Mouse (Mus musculus) erythroblast, adult 5-6 weeks (primary cell): ENCODE data around the gene Cfap74. TPM values are rescaled to one million over a fixed set of nuclear protein-coding genes. Genes with fewer than 3 reads are reported as not detected.
"Not testable (repeated sequence)": the region's sequence is repeated elsewhere in the genome, so short reads cannot be mapped to it uniquely, and the experiment has no call there.

Source experiments
- ATAC-seq: replicated peaks from 2 replicates; pipeline ENCODE4 v1.8.0; 2016; ENCODE audit warnings: moderate number of reproducible peaks, mild to moderate bottlenecking, moderate TSS enrichment, inconsistent platforms; ENCODE audit not compliant: poor library complexity, low FRiP score, severe bottlenecking
- total RNA-seq, 2 experiments: library from RNA; stranded (forward) in 1 of 2; stranded (reverse) in 1 of 2; fragments of 150-400 nt in 1 of 2; fragments of 200-764, 138-1000 nt in 1 of 2; gene quantifications; 2 replicates each; pipeline versions ENCODE4 v1.2.3 to v1.2.4; 2015 to 2017; ENCODE audit warnings: low replicate concordance in 2 of 2

Cfap74 gene
- total RNA-seq, 2 experiments from 2014 or later = not detected

GRCm38 (mm10) chr4:155466080-155466479, 57.1 kb downstream of the Cfap74 start:
- no peak for ATAC-seq

- no peak for ATAC-seq
Measured at GRCm38 (mm10) chr4:155467237-155468010, 58.4 kb downstream of the Cfap74 start.

GRCm38 (mm10) chr4:155468952-155469351, 60.0 kb downstream of the Cfap74 start, which contains the start of gene Tmem52:
TSS of gene Tmem52 (plus strand) at chr4:155469114.
- peak; percentile 62; the same call in 1 of the 2 replicates for ATAC-seq

GRCm38 (mm10) chr4:155469590-155470262, 60.7 kb downstream of the Cfap74 start:
- ATAC-seq = no peak

GRCm38 (mm10) chr4:155470263-155470953, 61.4 kb downstream of the Cfap74 start:
- ATAC-seq = no peak

- ATAC-seq = no peak
Measured at GRCm38 (mm10) chr4:155470997-155471396, 62.0 kb downstream of the Cfap74 start.

GRCm38 (mm10) chr4:155471406-155471805, 62.4 kb downstream of the Cfap74 start:
- ATAC-seq = no peak

GRCm38 (mm10) chr4:155472716-155473290, 63.8 kb downstream of the Cfap74 start:
- ATAC-seq = no peak

- ATAC-seq = no peak
Measured at GRCm38 (mm10) chr4:155473319-155473718, 64.3 kb downstream of the Cfap74 start.

GRCm38 (mm10) chr4:155473796-155474195, 64.8 kb downstream of the Cfap74 start:
- not testable (repeated sequence) for ATAC-seq

- ATAC-seq = peak; percentile 82
Measured at GRCm38 (mm10) chr4:155481381-155482124, 72.6 kb downstream of the Cfap74 start.

- ATAC-seq = no peak
Measured at GRCm38 (mm10) chr4:155482125-155482480, 73.1 kb downstream of the Cfap74 start.

GRCm38 (mm10) chr4:155482733-155483540, 73.9 kb downstream of the Cfap74 start:
- ATAC-seq = no peak

GRCm38 (mm10) chr4:155485521-155485920, 76.5 kb downstream of the Cfap74 start:
- no peak for ATAC-seq

- ATAC-seq = no peak
Measured at GRCm38 (mm10) chr4:155487746-155488145, 78.8 kb downstream of the Cfap74 start.

GRCm38 (mm10) chr4:155488232-155489025, 79.4 kb downstream of the Cfap74 start:
- ATAC-seq = peak; percentile 42

GRCm38 (mm10) chr4:155489101-155489970, 80.3 kb downstream of the Cfap74 start:
- ATAC-seq = no peak
